Mouse (Mus musculus) kidney, embryonic 14.5 days (tissue): ENCODE results near the gene Tspan11. TPM values are rescaled to one million over a fixed set of nuclear protein-coding genes. Genes with fewer than 3 reads are reported as not detected.
A peak's percentile ranks its signal among the peaks of the same experiment; 100 is the strongest.

ENCODE experiments used
- ATAC-seq: fragments of 200-750 bp; cut with Nextera tagmentation; 2 replicates; pipeline ENCODE4 v1.8.0; 2017; ENCODE audit warnings: moderate number of reproducible peaks, mild to moderate bottlenecking, moderate TSS enrichment, moderate library complexity; ENCODE audit not compliant: low FRiP score, low TSS enrichment
- H3K27ac ChIP-seq: fragments of 300-500 bp; sonication (generic); 2 replicates; pipeline ENCODE4 v1.5.1; 2014; ENCODE audit warnings: low read depth, mild to moderate bottlenecking, low read length, moderate library complexity, mixed read lengths
- H3K27me3 ChIP-seq: fragments of 300-500 bp; sonication (generic); 2 replicates; pipeline ENCODE4 v1.6.1; 2014; ENCODE audit warnings: mild to moderate bottlenecking, low read length; ENCODE audit not compliant: control insufficient read depth, insufficient read depth
- H3K36me3 ChIP-seq: fragments of 300-500 bp; sonication (generic); 2 replicates; pipeline ENCODE4 v1.6.1; 2014; ENCODE audit warnings: low read length, mixed read lengths; ENCODE audit not compliant: control insufficient read depth, insufficient read depth
- H3K4me1 ChIP-seq: fragments of 300-500 bp; sonication (generic); 2 replicates; pipeline ENCODE4 v1.6.1; 2014; ENCODE audit warnings: low read length, mixed read lengths; ENCODE audit not compliant: control insufficient read depth, insufficient read depth
- H3K4me2 ChIP-seq: fragments of 300-500 bp; sonication (generic); replicated peaks from 2 replicates; pipeline ENCODE4 v1.6.1; 2014; ENCODE audit warnings: low read depth, mild to moderate bottlenecking, low read length
- H3K4me3 ChIP-seq: fragments of 300-500 bp; sonication (generic); 2 replicates; pipeline ENCODE4 v1.5.1; 2014; ENCODE audit warnings: mild to moderate bottlenecking, low read length
- H3K9ac ChIP-seq: fragments of 300-500 bp; sonication (generic); 2 replicates; pipeline ENCODE4 v1.6.1; 2014; ENCODE audit warnings: low read depth, mild to moderate bottlenecking, low read length, moderate library complexity
- H3K9me3 ChIP-seq: fragments of 300-500 bp; sonication (generic); 2 replicates; pipeline ENCODE4 v1.6.1; 2016; ENCODE audit warnings: low read length; ENCODE audit not compliant: control insufficient read depth
- WGBS: fragments of 180-500 bp; shearing (Covaris S2); extraction: QIAGEN DNeasy Blood & Tissue Kit; methylation state at CpG from one replicate; pipeline ENCODE4 v1.1.7; 2014; 5-methylcytosine and 5-hydroxymethylcytosine counted together
- polyA plus RNA-seq: library from polyadenylated mRNA; unstranded; fragments of >200 nt; fragmentation: Nextera tagmentation; extraction: Ambion mirVana; gene quantifications from 2 replicates; pipeline ENCODE4 v1.2.1, GENCODE M21; 2014

Tspan11 gene
- polyA plus RNA-seq, 1 experiment from 2014 or later = 5.0 TPM

GRCm38 (mm10) chr6:127853771-127854687 lies 33.4 kb upstream of the Tspan11 start:
- Histone ChIP-seq H3K9me3 (no peaks in the 10 kb centered on the region), H3K4me3 (no peak overlapping the region), H3K4me1 (no peaks in the 10 kb centered on the region; the same call in 1 of the 2 replicates), H3K27ac (no peak overlapping the region), H3K36me3 (no peaks in the 10 kb centered on the region), H3K4me2 (no peak overlapping the region), H3K9ac (no peak overlapping the region), H3K27me3 (no peaks in the 10 kb centered on the region)
- no peak for ATAC-seq
- WGBS = 30% methylated on average over 16 of the region's 16 CpGs

DNA sequence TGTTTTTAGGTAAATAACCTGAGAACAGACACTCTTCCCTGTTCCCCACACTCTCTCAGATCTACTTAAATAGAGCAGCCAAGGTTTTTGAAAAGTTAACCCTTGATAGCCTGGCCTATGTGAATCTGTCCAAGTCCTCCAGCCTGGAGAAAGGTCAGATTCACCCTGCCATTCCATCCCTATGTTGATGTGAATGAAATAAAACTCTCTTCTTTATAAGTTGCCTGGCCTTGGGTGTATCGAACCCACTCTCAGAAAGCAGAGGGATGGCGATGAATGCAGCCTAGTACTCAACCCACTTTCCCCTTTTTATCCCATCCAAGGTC lies 32.7 kb upstream of the Tspan11 start:
- Histone ChIP-seq H3K4me2 (no peak overlapping the region), H3K9me3 (no peaks in the 10 kb centered on the region), H3K9ac (no peak overlapping the region), H3K27ac (no peak overlapping the region), H3K4me3 (no peak overlapping the region), H3K36me3 (no peaks in the 10 kb centered on the region), H3K27me3 (no peaks in the 10 kb centered on the region), H3K4me1 (no peaks in the 10 kb centered on the region; the same call in 1 of the 2 replicates)
- 98% methylated on average over 2 of the region's 2 CpGs for WGBS
- ATAC-seq = no peak

- WGBS = 44% methylated on average over 9 of the region's 9 CpGs
- no peak for ATAC-seq
- Histone ChIP-seq H3K4me1 (no peaks in the 10 kb centered on the region; the same call in 1 of the 2 replicates), H3K9ac (no peak overlapping the region), H3K9me3 (no peaks in the 10 kb centered on the region), H3K4me3 (no peak overlapping the region), H3K27me3 (no peaks in the 10 kb centered on the region), H3K36me3 (no peaks in the 10 kb centered on the region), H3K4me2 (no peak overlapping the region), H3K27ac (no peak overlapping the region)
These were observed 31.6 kb upstream of the Tspan11 start for GRCm38 (mm10) chr6:127855711-127856295.

GRCm38 (mm10) chr6:127861951-127862350 lies 25.4 kb upstream of the Tspan11 start:
- 81% methylated on average over 9 of the region's 9 CpGs for WGBS
- Histone ChIP-seq H3K9me3 (no peaks in the 10 kb centered on the region), H3K4me1 (no peaks in the 10 kb centered on the region), H3K9ac (no peak overlapping the region), H3K27me3 (no peaks in the 10 kb centered on the region), H3K4me2 (no peak overlapping the region), H3K27ac (no peak overlapping the region), H3K4me3 (no peak overlapping the region), H3K36me3 (no peaks in the 10 kb centered on the region)
- ATAC-seq = no peak

DNA sequence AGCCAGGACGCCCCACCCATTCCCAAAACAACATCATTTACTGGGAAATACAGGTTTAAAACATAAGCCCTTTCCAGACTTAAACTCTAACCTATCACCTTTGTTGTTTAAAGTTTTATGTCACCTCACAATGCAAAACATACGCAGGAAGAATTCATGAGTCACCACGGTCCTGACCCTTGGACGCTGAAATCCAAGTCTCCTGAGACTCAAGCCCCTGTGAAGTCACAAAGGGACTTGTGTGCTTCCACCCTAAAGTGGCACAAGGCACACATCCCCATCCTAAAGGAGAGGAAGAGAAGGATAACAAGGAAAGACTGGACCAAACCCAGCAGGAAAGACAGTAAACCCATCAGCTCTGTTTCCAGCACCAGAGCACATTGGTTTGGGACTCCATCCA lies 22.0 kb upstream of the Tspan11 start:
- ATAC-seq = no peak
- no peaks in the 10 kb centered on the region for H3K36me3 ChIP-seq
- no peaks in the 10 kb centered on the region for H3K9me3 ChIP-seq
- H3K27me3 ChIP-seq = no peaks in the 10 kb centered on the region
- no peak overlapping the region for H3K4me2 ChIP-seq
- no peak overlapping the region for H3K27ac ChIP-seq
- no peak overlapping the region for H3K4me3 ChIP-seq
- H3K9ac ChIP-seq = no peak overlapping the region
- WGBS = 78% methylated on average over 4 of the region's 4 CpGs
- no peaks in the 10 kb centered on the region; the same call in 1 of the 2 replicates for H3K4me1 ChIP-seq

DNA sequence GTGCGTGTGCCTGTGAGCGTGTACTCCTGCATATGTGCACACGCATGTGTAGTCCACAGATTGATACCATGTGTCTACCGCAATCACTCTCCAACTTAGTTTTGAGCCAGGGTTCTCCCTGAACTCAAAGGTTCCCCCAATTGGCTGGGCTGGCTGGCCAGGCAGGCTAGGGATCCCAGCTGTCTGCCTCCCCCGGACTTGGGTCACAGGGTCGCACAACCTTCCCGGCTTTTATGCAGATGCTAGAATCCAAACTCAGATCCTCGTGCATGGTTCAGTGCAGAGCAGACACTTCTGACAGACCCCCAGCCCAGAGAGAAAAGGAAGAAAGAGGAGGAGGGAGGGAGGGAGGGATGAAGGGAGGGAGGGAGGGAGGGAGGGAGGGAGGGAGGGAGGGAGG lies 18.8 kb upstream of the Tspan11 start:
- H3K4me2 ChIP-seq = no peak overlapping the region
- no peaks in the 10 kb centered on the region for H3K9me3 ChIP-seq
- no peaks in the 10 kb centered on the region for H3K27me3 ChIP-seq
- ATAC-seq = no peak
- no peak overlapping the region for H3K9ac ChIP-seq
- H3K4me3 ChIP-seq = no peak overlapping the region
- no peak overlapping the region for H3K27ac ChIP-seq
- WGBS = 55% methylated on average over 8 of the region's 8 CpGs
- H3K36me3 ChIP-seq = no peaks in the 10 kb centered on the region
- peaks cover 3% of the 10 kb centered on the region; the same call in 1 of the 2 replicates for H3K4me1 ChIP-seq

- no peak overlapping the region for H3K27ac ChIP-seq
- 86% methylated on average over 7 of the region's 7 CpGs for WGBS
- no peak for ATAC-seq
- no peak overlapping the region for H3K4me2 ChIP-seq
- no peak overlapping the region for H3K4me3 ChIP-seq
- H3K9ac ChIP-seq = no peak overlapping the region
- H3K27me3 ChIP-seq = no peaks in the 10 kb centered on the region
- no peaks in the 10 kb centered on the region for H3K36me3 ChIP-seq
- peaks cover 3% of the 10 kb centered on the region; the same call in 1 of the 2 replicates for H3K4me1 ChIP-seq
- no peaks in the 10 kb centered on the region for H3K9me3 ChIP-seq
These were observed 18.3 kb upstream of the Tspan11 start for GRCm38 (mm10) chr6:127869121-127869520.

GRCm38 (mm10) chr6:127870345-127871324 lies 16.8 kb upstream of the Tspan11 start:
- H3K4me3 ChIP-seq = no peak overlapping the region
- no peaks in the 10 kb centered on the region for H3K9me3 ChIP-seq
- ATAC-seq = peak; percentile 80
- no peaks in the 10 kb centered on the region for H3K36me3 ChIP-seq
- no peak overlapping the region for H3K9ac ChIP-seq
- WGBS = 48% methylated on average over 12 of the region's 12 CpGs
- no peaks in the 10 kb centered on the region for H3K27me3 ChIP-seq
- H3K27ac ChIP-seq = peak overlapping the region; percentile 65
- no peak overlapping the region for H3K4me2 ChIP-seq
- H3K4me1 ChIP-seq = peaks cover 3% of the 10 kb centered on the region; the same call in 1 of the 2 replicates
